Mouse (Mus musculus) left cerebral cortex, postnatal 10 days (tissue): Measurements from ENCODE around the gene Csmd2. TPM values are rescaled to one million over a fixed set of nuclear protein-coding genes. Genes with fewer than 3 reads are reported as not detected.
"Not testable (repeated sequence)": the region's sequence is repeated elsewhere in the genome, so short reads cannot be mapped to it uniquely, and the experiment has no call there.

Experiments used
- DNase-seq, 2 experiments: peaks; one replicate each; pipeline ENCODE4 v3.0.0; 2021 to 2022; ENCODE audit warnings: low spot score in 2 of 2, mixed read lengths in 1 of 2; ENCODE audit errors: extremely low spot score in 1 of 2
- intact Hi-C: fragments of 180-260 bp; cut with DNase I; formaldehyde crosslinking; loops from one replicate; pipeline ENCODE4 v1.15.1; 2025
- total RNA-seq, 2 experiments: library from RNA; stranded (reverse); gene quantifications; 2 replicates each; pipeline ENCODE4 v1.2.3; 2021

The Csmd2 gene
- total RNA-seq, 2 experiments from 2014 or later = 63.8 to 65.5 TPM

DNA sequence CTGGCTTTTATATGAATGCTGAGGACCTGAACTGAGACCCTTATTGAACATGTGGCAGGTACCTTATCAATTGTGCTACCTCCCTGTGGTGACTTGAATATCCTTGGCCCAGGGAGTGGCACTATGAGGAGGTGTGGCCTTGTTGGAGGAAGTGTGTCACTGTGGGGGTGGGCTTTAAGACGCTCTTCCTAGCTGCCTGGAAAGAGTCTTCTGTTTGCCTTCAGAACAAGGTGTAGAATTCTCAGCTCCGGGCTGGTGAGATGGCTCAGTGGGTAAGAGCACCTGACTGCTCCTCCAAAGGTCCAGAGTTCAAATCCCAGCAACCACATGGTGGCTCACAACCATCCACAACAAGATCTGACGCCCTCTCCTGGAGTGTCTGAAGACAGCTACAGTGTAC, 624.1 kb downstream of the Csmd2 start:
- intact Hi-C loops = loop anchor here (5.0 to 10.0 kb wide), 3 partner anchors 46 to 246 kb away; no protein-coding TSS in a partner anchor
- DNase-seq = not testable (repeated sequence)

DNA sequence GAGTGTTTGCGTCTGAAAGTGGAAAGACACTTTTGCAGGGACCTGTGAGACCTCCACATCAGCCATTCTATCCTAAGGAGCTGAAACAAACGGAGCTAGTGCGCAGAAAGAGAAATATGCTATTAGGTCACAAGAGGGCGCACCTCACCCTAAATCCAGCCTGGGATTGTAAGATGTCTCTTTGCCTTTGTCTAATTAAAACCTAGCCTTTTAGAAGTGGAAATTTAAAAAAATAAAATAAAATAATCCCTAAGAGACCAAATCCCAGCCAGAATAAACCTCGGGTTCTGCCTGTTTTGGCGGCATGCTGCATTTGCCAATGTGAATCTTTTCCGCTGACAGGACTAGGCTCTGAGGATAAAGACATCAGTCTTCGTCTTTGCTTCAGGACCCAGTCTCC, 625.7 kb downstream of the Csmd2 start:
- DNase-seq = peak in 1 of 2 experiments; percentile 63

DNA sequence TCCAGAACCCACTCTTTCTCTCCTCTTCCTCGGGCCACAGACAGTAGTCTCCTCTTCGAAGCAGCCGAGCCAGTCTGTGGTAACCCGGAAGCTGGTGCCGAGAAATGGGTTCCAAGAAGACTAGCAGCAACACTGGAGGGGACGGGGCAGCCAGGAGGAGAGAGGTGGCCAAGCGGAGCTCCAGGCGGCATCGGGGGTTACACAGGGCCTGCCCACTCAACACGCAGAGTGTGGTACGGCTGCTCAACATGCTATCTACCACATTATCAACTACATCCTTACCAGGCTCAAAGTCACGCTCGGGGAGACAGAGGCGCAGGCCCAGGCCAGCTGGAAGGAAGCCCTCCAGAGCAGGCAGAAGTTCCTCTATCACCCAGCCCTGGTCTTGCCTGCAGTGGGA, 628.1 kb downstream of the Csmd2 start:
- intact Hi-C loops = loop anchor here (2.0 to 10.0 kb wide), 2 partner anchors 91 to 159 kb away; no protein-coding TSS in a partner anchor
- DNase-seq = no peak

More for the DNA sequence above, 625.7 kb downstream of the Csmd2 start:
- intact Hi-C loops = loop anchor here (5.0 to 10.0 kb wide), 3 partner anchors 44 to 244 kb away; no protein-coding TSS in a partner anchor

Other genes starting within 250 kb of the Csmd2 start
- gene CK137956, start 16.9 kb upstream of the Csmd2 start, total RNA-seq = 1 to 10 TPM; 3.9 to 4.2 TPM